Mouse (Mus musculus) NIH3T3 (cell line): ENCODE results near the gene Nudcd3.

Experiments
- DNase-seq: peaks from one replicate; pipeline ENCODE4 v3.0.0-alpha.2; 2012; ENCODE audit warnings: low read depth

Nudcd3 gene

GRCm38 (mm10) chr11:6063501-6064214 is 136.6 kb downstream of the Nudcd3 start:
- no peak for DNase-seq

GRCm38 (mm10) chr11:6063065-6063464 is 137.2 kb downstream of the Nudcd3 start:
- DNase-seq: no peak

GRCm38 (mm10) chr11:6062329-6062728 is 137.9 kb downstream of the Nudcd3 start:
- no peak for DNase-seq

- no peak for DNase-seq
Measured at GRCm38 (mm10) chr11:6061891-6062290, 138.3 kb downstream of the Nudcd3 start.

DNA sequence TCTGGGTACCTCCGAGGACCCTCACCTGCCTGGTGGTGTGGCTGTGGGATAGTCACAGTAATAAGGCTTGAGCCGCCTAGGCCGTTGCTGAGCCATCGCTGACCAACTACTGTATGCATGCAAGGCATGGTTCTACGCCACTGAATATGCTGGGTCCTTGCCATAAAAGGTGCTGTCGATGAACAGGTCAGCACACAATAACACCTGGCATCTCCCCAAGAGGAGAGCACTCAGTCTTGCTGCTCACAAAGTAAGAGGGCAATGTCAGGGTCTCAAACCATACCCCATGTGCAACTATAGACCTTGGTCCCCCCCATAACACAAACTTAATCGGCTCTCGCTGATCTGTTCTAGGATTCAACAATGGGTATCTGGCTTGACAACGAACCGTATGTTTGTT is 141.1 kb downstream of the Nudcd3 start:
- DNase-seq: no peak
